In genomic region chr8:115397981-115398380, GRCm38 (mm10) we compare ENCODE assay signal across 10 mouse cellular contexts.
DNase-seq lines count a peak whose midpoint lies in the region; ATAC-seq lines count a peak whose summit lies in the region.
"Had no signal": no experiment of that assay in that cellular context is flagged by ENCODE, and none has a peak within 500 bp of the region (broad histone marks: within the 10 kb centered on the region; RNA-seq: fewer than 3 reads in every experiment).

No protein-coding gene starts in this region.

- ATAC-seq in hematopoietic stem cell, adult 5-6 weeks (replicated peaks in 1 of 2; ENCODE audit: insufficient read depth in 1 of 2, low FRiP score in 2 of 2, low TSS enrichment in 1 of 2, low read depth in 1 of 2, poor library complexity in 2 of 2, severe bottlenecking in 2 of 2), result peak; percentile 97

- DNase-seq in kidney, postnatal 36 days, result peak; percentile 6 to 8
- no peak for DNase-seq in kidney, postnatal 10 days
- DNase-seq in naive thymus-derived CD4-positive, alpha-beta T cell, adult 2 months (ENCODE audit: low read depth), result peak; percentile 73
- DNase-seq in thymus, postnatal 14 days, result peak; percentile 54
- no peak for DNase-seq in adrenal gland, postnatal 10 days
- no peak for DNase-seq in left cerebral cortex, postnatal 25 days (ENCODE audit: low spot score in 2 of 2)
- DNase-seq in right cerebral cortex, postnatal 25 days, result no peak
- DNase-seq: gastrocnemius, postnatal 25 days; kidney, adult 11 months had no signal

- intact Hi-C loops in left cerebral cortex, postnatal 25 days (cut with DNase I), result no loop called here

Comparison
In these comparisons a context has a peak if more than half of its experiments do, and no peak if none do; other contexts are left out.
1. DNase-seq: peak in kidney, postnatal 36 days (2 of 2), naive thymus-derived CD4-positive, alpha-beta T cell, adult 2 months (single experiment) and thymus, postnatal 14 days (single experiment); none in kidney, postnatal 10 days (single experiment), adrenal gland, postnatal 10 days (single experiment), left cerebral cortex, postnatal 25 days (0 of 2) and right cerebral cortex, postnatal 25 days (single experiment).